Mouse (Mus musculus): ENCODE results near the gene 4930438A08Rik. TPM values are rescaled to one million over a fixed set of nuclear protein-coding genes. Genes with fewer than 3 reads are reported as not detected.

4930438A08Rik gene
- total and polyA plus RNA-seq, 3 experiments = 0.05 TPM; not detected in 2

- no peak for ATAC-seq (ENCODE audit: extremely low read depth, insufficient number of reproducible peaks, low FRiP score, poor library complexity, severe bottlenecking)
- no peaks in the 10 kb centered on the region for H3K27me3 ChIP-seq (ENCODE audit: insufficient read depth, low read length)
- peak overlapping the region; percentile 78 for H3K4me3 ChIP-seq (ENCODE audit: low read depth, low read length)
- TF ChIP-seq GATA2 (IDR thresholded peaks at IDR 0.05; ENCODE audit: borderline replicate concordance, low read depth, low read length) (no peak), CTCF (IDR thresholded peaks at IDR 0.05; ENCODE audit: low read depth, low read length) (no peak), TAL1 (conservative IDR thresholded peaks at IDR 0.05; ENCODE audit: low read depth, low read length) (no peak), POLR2AphosphoS5 (IDR thresholded peaks at IDR 0.05; ENCODE audit: insufficient replicate concordance, low read depth, low read length) (no peak), GATA1 (IDR thresholded peaks at IDR 0.05; ENCODE audit: borderline replicate concordance, low read length) (no peak)
- peaks cover 55% of the 10 kb centered on the region for H3K4me1 ChIP-seq (ENCODE audit: insufficient read depth, low read depth, low read length)
- peaks cover 63% of the 10 kb centered on the region for H3K36me3 ChIP-seq (replicated peaks)
- no peaks in the 10 kb centered on the region for H3K9me3 ChIP-seq (replicated peaks)
- DNase-seq (ENCODE audit: low spot score) = peak; percentile 44
These were observed 55.3 kb downstream of the 4930438A08Rik start for GRCm38 (mm10) chr11:58329906-58330275.

- DNase-seq (ENCODE audit: low spot score) = peak; percentile 80
- no peak for TF ChIP-seq GATA2 (IDR thresholded peaks at IDR 0.05; ENCODE audit: borderline replicate concordance, low read depth, low read length)
- TF ChIP-seq POLR2AphosphoS5 (IDR thresholded peaks at IDR 0.05; ENCODE audit: insufficient replicate concordance, low read depth, low read length) = no peak
- no peak for TF ChIP-seq CTCF (IDR thresholded peaks at IDR 0.05; ENCODE audit: low read depth, low read length)
- no peak for TF ChIP-seq TAL1 (conservative IDR thresholded peaks at IDR 0.05; ENCODE audit: low read depth, low read length)
- TF ChIP-seq GATA1 (IDR thresholded peaks at IDR 0.05; ENCODE audit: borderline replicate concordance, low read length) = no peak
- Histone ChIP-seq H3K9me3 (replicated peaks) (no peaks in the 10 kb centered on the region), H3K4me3 (ENCODE audit: low read depth, low read length) (peak within 1 kb of the TSS; percentile 78), H3K4me1 (ENCODE audit: insufficient read depth, low read depth, low read length) (peaks cover 54% of the 10 kb centered on the region), H3K27me3 (ENCODE audit: insufficient read depth, low read length) (no peaks in the 10 kb centered on the region), H3K36me3 (replicated peaks) (peaks cover 64% of the 10 kb centered on the region)
- ATAC-seq (ENCODE audit: extremely low read depth, insufficient number of reproducible peaks, low FRiP score, poor library complexity, severe bottlenecking) = peak; percentile 88
These were observed 55.9 kb downstream of the 4930438A08Rik start, which contains the start of the genes Zfp672 and Sh3bp5l for GRCm38 (mm10) chr11:58330276-58331148. Zfp672 (minus strand) TSS chr11:58330339. Sh3bp5l (plus strand) TSS chr11:58330724.

- ATAC-seq (ENCODE audit: extremely low read depth, insufficient number of reproducible peaks, low FRiP score, poor library complexity, severe bottlenecking) (no peak), DNase-seq (ENCODE audit: low spot score) (no peak)
- H3K36me3 ChIP-seq (replicated peaks) = peaks cover 68% of the 10 kb centered on the region
- no peaks in the 10 kb centered on the region for H3K9me3 ChIP-seq (replicated peaks)
- H3K4me1 ChIP-seq (ENCODE audit: insufficient read depth, low read depth, low read length) = peaks cover 54% of the 10 kb centered on the region
- no peaks in the 10 kb centered on the region for H3K27me3 ChIP-seq (ENCODE audit: insufficient read depth, low read length)
- peak overlapping the region; percentile 78 for H3K4me3 ChIP-seq (ENCODE audit: low read depth, low read length)
- TF ChIP-seq CTCF (IDR thresholded peaks at IDR 0.05; ENCODE audit: low read depth, low read length) (no peak), POLR2AphosphoS5 (IDR thresholded peaks at IDR 0.05; ENCODE audit: insufficient replicate concordance, low read depth, low read length) (no peak), GATA2 (IDR thresholded peaks at IDR 0.05; ENCODE audit: borderline replicate concordance, low read depth, low read length) (no peak), TAL1 (conservative IDR thresholded peaks at IDR 0.05; ENCODE audit: low read depth, low read length) (no peak), GATA1 (IDR thresholded peaks at IDR 0.05; ENCODE audit: borderline replicate concordance, low read length) (no peak)
These were observed 56.5 kb downstream of the 4930438A08Rik start for GRCm38 (mm10) chr11:58331149-58331495.

GRCm38 (mm10) chr11:58331546-58331945, 56.9 kb downstream of the 4930438A08Rik start:
- DNase-seq (ENCODE audit: low spot score) = no peak
- ATAC-seq (ENCODE audit: extremely low read depth, insufficient number of reproducible peaks, low FRiP score, poor library complexity, severe bottlenecking) = no peak
- TF ChIP-seq TAL1 (conservative IDR thresholded peaks at IDR 0.05; ENCODE audit: low read depth, low read length) = no peak
- no peak for TF ChIP-seq GATA1 (IDR thresholded peaks at IDR 0.05; ENCODE audit: borderline replicate concordance, low read length)
- no peak for TF ChIP-seq CTCF (IDR thresholded peaks at IDR 0.05; ENCODE audit: low read depth, low read length)
- no peak for TF ChIP-seq GATA2 (IDR thresholded peaks at IDR 0.05; ENCODE audit: borderline replicate concordance, low read depth, low read length)
- TF ChIP-seq POLR2AphosphoS5 (IDR thresholded peaks at IDR 0.05; ENCODE audit: insufficient replicate concordance, low read depth, low read length) = no peak
- Histone ChIP-seq H3K9me3 (replicated peaks) (no peaks in the 10 kb centered on the region), H3K27me3 (ENCODE audit: insufficient read depth, low read length) (no peaks in the 10 kb centered on the region), H3K4me1 (ENCODE audit: insufficient read depth, low read depth, low read length) (peaks cover 54% of the 10 kb centered on the region), H3K4me3 (ENCODE audit: low read depth, low read length) (peak overlapping the region; percentile 78), H3K36me3 (replicated peaks) (peaks cover 69% of the 10 kb centered on the region)

DNA sequence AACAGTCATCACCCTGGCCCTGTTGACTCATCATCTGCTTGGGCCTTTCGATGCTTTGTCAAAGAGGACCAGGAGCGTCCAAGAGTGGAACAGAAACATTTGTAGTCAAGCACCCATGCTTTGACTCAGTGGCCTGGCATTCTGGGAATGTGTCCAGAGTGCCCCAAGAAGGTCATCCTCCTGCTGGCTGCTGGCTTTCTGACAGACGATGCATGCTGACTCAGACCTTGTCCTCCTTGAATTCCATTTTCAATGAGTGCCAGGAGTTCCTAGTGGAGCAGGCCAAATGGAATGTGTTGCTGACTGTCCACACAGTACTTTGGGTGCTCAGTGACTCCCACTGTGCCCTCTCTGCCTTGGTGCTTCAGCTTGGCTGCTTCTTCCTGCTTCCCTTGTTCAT, 60.1 kb downstream of the 4930438A08Rik start:
- TF ChIP-seq GATA2 (IDR thresholded peaks at IDR 0.05; ENCODE audit: borderline replicate concordance, low read depth, low read length) (no peak), TAL1 (conservative IDR thresholded peaks at IDR 0.05; ENCODE audit: low read depth, low read length) (no peak), GATA1 (IDR thresholded peaks at IDR 0.05; ENCODE audit: borderline replicate concordance, low read length) (no peak), CTCF (IDR thresholded peaks at IDR 0.05; ENCODE audit: low read depth, low read length) (no peak), POLR2AphosphoS5 (IDR thresholded peaks at IDR 0.05; ENCODE audit: insufficient replicate concordance, low read depth, low read length) (no peak)
- no peak for DNase-seq (ENCODE audit: low spot score)
- H3K27me3 ChIP-seq (ENCODE audit: insufficient read depth, low read length) = no peaks in the 10 kb centered on the region
- peaks cover 74% of the 10 kb centered on the region for H3K36me3 ChIP-seq (replicated peaks)
- H3K9me3 ChIP-seq (replicated peaks) = no peaks in the 10 kb centered on the region
- no peak for ATAC-seq (ENCODE audit: extremely low read depth, insufficient number of reproducible peaks, low FRiP score, poor library complexity, severe bottlenecking)
- peaks cover 35% of the 10 kb centered on the region for H3K4me1 ChIP-seq (ENCODE audit: insufficient read depth, low read depth, low read length)
- H3K4me3 ChIP-seq (ENCODE audit: low read depth, low read length) = no peak overlapping the region

Other genes starting within 250 kb of the 4930438A08Rik start
- 0.90 and 2.5 TPM in 2 replicates for gene Gm12248, start 181.7 kb upstream of the 4930438A08Rik start, total RNA-seq (2014; fragmentation: Nextera tagmentation)
- gene Gm12248, start 181.7 kb upstream of the 4930438A08Rik start, total RNA-seq (2017) = 0.76 TPM in 1 of 2 replicates, not detected in the other
- 0.05 TPM in 1 of 2 replicates, not detected in the other for gene Gm12248, start 181.7 kb upstream of the 4930438A08Rik start, polyA plus RNA-seq (2012)
- 64.2 and 65.1 TPM in 2 replicates for gene Cnot8, start 170.6 kb upstream of the 4930438A08Rik start, total RNA-seq (2014; fragmentation: Nextera tagmentation)
- gene Cnot8, start 170.6 kb upstream of the 4930438A08Rik start, total RNA-seq (2017) = 111 and 126 TPM in 2 replicates
- 4.4 and 5.5 TPM in 2 replicates for gene Cnot8, start 170.6 kb upstream of the 4930438A08Rik start, polyA plus RNA-seq (2012)
- gene Gemin5, start 106.3 kb upstream of the 4930438A08Rik start, total RNA-seq (2014; fragmentation: Nextera tagmentation) = 43.9 and 61.6 TPM in 2 replicates
- gene Gemin5, start 106.3 kb upstream of the 4930438A08Rik start, total RNA-seq (2017) = 25.9 and 26.3 TPM in 2 replicates
- gene Gemin5, start 106.3 kb upstream of the 4930438A08Rik start, polyA plus RNA-seq (2012) = 14.6 and 19.6 TPM in 2 replicates
- gene Mrpl22, start 103.1 kb upstream of the 4930438A08Rik start, total RNA-seq (2014; fragmentation: Nextera tagmentation) = 67.5 and 82.1 TPM in 2 replicates
- 72.6 and 81.6 TPM in 2 replicates for gene Mrpl22, start 103.1 kb upstream of the 4930438A08Rik start, total RNA-seq (2017)
- gene Mrpl22, start 103.1 kb upstream of the 4930438A08Rik start, polyA plus RNA-seq (2012) = 9.5 and 19.0 TPM in 2 replicates
- 10.3 and 11.1 TPM in 2 replicates for gene Igtp, start 75.2 kb upstream of the 4930438A08Rik start, total RNA-seq (2014; fragmentation: Nextera tagmentation)
- gene Igtp, start 75.2 kb upstream of the 4930438A08Rik start, total RNA-seq (2017) = 9.9 and 11.0 TPM in 2 replicates
- 1.2 and 1.4 TPM in 2 replicates for gene Igtp, start 75.2 kb upstream of the 4930438A08Rik start, polyA plus RNA-seq (2012)
- gene Irgm2, start 75.2 kb upstream of the 4930438A08Rik start, total RNA-seq (2014; fragmentation: Nextera tagmentation) = 6.7 and 7.1 TPM in 2 replicates
- 6.0 and 6.3 TPM in 2 replicates for gene Irgm2, start 75.2 kb upstream of the 4930438A08Rik start, total RNA-seq (2017)
- 0.18 and 0.30 TPM in 2 replicates for gene Irgm2, start 75.2 kb upstream of the 4930438A08Rik start, polyA plus RNA-seq (2012)
- 14.4 and 17.5 TPM in 2 replicates for gene Zfp692, start 32.3 kb downstream of the 4930438A08Rik start, total RNA-seq (2014; fragmentation: Nextera tagmentation)
- 14.5 and 20.0 TPM in 2 replicates for gene Zfp692, start 32.3 kb downstream of the 4930438A08Rik start, total RNA-seq (2017)
- 15.5 and 16.6 TPM in 2 replicates for gene Zfp692, start 32.3 kb downstream of the 4930438A08Rik start, polyA plus RNA-seq (2012)
- 24.2 and 27.1 TPM in 2 replicates for gene Zfp672, start 55.5 kb downstream of the 4930438A08Rik start, total RNA-seq (2014; fragmentation: Nextera tagmentation)
- 27.2 and 29.6 TPM in 2 replicates for gene Zfp672, start 55.5 kb downstream of the 4930438A08Rik start, total RNA-seq (2017)
- 7.9 TPM in 2 replicates for gene Zfp672, start 55.5 kb downstream of the 4930438A08Rik start, polyA plus RNA-seq (2012)
- 4.5 and 5.1 TPM in 2 replicates for gene Sh3bp5l, start 55.9 kb downstream of the 4930438A08Rik start, total RNA-seq (2014; fragmentation: Nextera tagmentation)
- 18.1 and 19.5 TPM in 2 replicates for gene Sh3bp5l, start 55.9 kb downstream of the 4930438A08Rik start, total RNA-seq (2017)
- 18.2 and 18.6 TPM in 2 replicates for gene Sh3bp5l, start 55.9 kb downstream of the 4930438A08Rik start, polyA plus RNA-seq (2012)
- gene Lypd8, start 104.2 kb downstream of the 4930438A08Rik start, total RNA-seq (2014; fragmentation: Nextera tagmentation) = 0.68 and 1.2 TPM in 2 replicates
- 0.16 and 0.29 TPM in 2 replicates for gene Lypd8, start 104.2 kb downstream of the 4930438A08Rik start, total RNA-seq (2017)
- 0.07 TPM in 1 of 2 replicates, not detected in the other for gene Lypd8, start 104.2 kb downstream of the 4930438A08Rik start, polyA plus RNA-seq (2012)
- gene 1810065E05Rik, start 146.3 kb downstream of the 4930438A08Rik start, total RNA-seq (2014; fragmentation: Nextera tagmentation) = not detected in 2 replicates
- gene 1810065E05Rik, start 146.3 kb downstream of the 4930438A08Rik start, total RNA-seq (2017) = not detected in 2 replicates
- gene 1810065E05Rik, start 146.3 kb downstream of the 4930438A08Rik start, polyA plus RNA-seq (2012) = not detected in 2 replicates
- gene Gm12253, start 157.8 kb downstream of the 4930438A08Rik start, total RNA-seq (2014; fragmentation: Nextera tagmentation) = not detected in 2 replicates
- gene Gm12253, start 157.8 kb downstream of the 4930438A08Rik start, total RNA-seq (2017) = not detected in 2 replicates
- gene Gm12253, start 157.8 kb downstream of the 4930438A08Rik start, polyA plus RNA-seq (2012) = not detected in 2 replicates
- gene Lypd9, start 178.1 kb downstream of the 4930438A08Rik start, total RNA-seq (2014; fragmentation: Nextera tagmentation) = not detected in 2 replicates
- gene Lypd9, start 178.1 kb downstream of the 4930438A08Rik start, total RNA-seq (2017) = not detected in 2 replicates
- gene Lypd9, start 178.1 kb downstream of the 4930438A08Rik start, polyA plus RNA-seq (2012) = not detected in 2 replicates
- not detected in 2 replicates for gene Olfr30, start 187.5 kb downstream of the 4930438A08Rik start, total RNA-seq (2014; fragmentation: Nextera tagmentation)
- 0.12 TPM in 1 of 2 replicates, not detected in the other for gene Olfr30, start 187.5 kb downstream of the 4930438A08Rik start, total RNA-seq (2017)
- not detected in 2 replicates for gene Olfr30, start 187.5 kb downstream of the 4930438A08Rik start, polyA plus RNA-seq (2012)
- gene Olfr332, start 217.8 kb downstream of the 4930438A08Rik start, total RNA-seq (2014; fragmentation: Nextera tagmentation) = not detected in 2 replicates
- gene Olfr332, start 217.8 kb downstream of the 4930438A08Rik start, total RNA-seq (2017) = 0.11 TPM in 1 of 2 replicates, not detected in the other
- gene Olfr332, start 217.8 kb downstream of the 4930438A08Rik start, polyA plus RNA-seq (2012) = not detected in 2 replicates
- gene Olfr331, start 227.8 kb downstream of the 4930438A08Rik start, total RNA-seq (2014; fragmentation: Nextera tagmentation) = not detected in 2 replicates
- gene Olfr331, start 227.8 kb downstream of the 4930438A08Rik start, total RNA-seq (2017) = not detected in 2 replicates
- not detected in 2 replicates for gene Olfr331, start 227.8 kb downstream of the 4930438A08Rik start, polyA plus RNA-seq (2012)